In the genomic region with DNA sequence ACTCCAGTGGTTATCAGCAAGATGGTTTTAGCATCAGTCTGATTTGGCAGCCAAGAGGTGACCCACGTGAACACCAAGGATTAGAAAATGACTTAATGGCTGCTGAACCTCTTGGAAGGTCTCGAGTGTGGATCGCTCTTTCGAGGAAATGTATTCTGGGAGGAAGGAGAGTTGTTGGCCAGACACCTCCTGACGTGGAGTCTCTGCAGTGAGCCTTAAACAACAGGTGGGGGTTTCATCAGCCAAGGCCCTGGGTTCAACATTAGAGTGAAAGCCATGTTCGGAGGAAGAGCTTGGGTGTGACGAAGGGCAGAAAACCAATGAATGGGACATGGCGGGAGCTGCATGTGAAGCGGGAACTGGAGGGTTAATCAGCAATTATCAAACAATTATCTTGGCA, we compare ENCODE assay signal across 20 mouse cellular contexts. TPM values are rescaled to one million over a fixed set of nuclear protein-coding genes. Genes with fewer than 3 reads are reported as not detected.
DNase-seq lines count a peak whose midpoint lies in the region; ATAC-seq and TF ChIP-seq lines count a peak whose summit lies in the region.
"Had no signal": no experiment of that assay in that cellular context is flagged by ENCODE, and none has a peak within 500 bp of the region (broad histone marks: within the 10 kb centered on the region; RNA-seq: fewer than 3 reads in every experiment).

No protein-coding gene starts in this region.

- no peaks in the 10 kb centered on the region for H3K27me3 ChIP-seq in intestine, embryonic 14.5 days (replicated peaks; ENCODE audit: control insufficient read depth, insufficient read depth, low read length)
- H3K27me3 ChIP-seq in intestine, postnatal 0 days (replicated peaks; ENCODE audit: control insufficient read depth, insufficient read depth, low read length) = no peaks in the 10 kb centered on the region
- no peaks in the 10 kb centered on the region for H3K27me3 ChIP-seq in midbrain, embryonic 11.5 days (ENCODE audit: control insufficient read depth, insufficient read depth, low read length)
- no peaks in the 10 kb centered on the region for H3K27me3 ChIP-seq in midbrain, embryonic 15.5 days (replicated peaks)
- H3K27me3 ChIP-seq: Patski had no signal

- peak; percentile 58 for DNase-seq in heart, adult 11 months
- DNase-seq in heart, postnatal 36 days = no peak
- DNase-seq in intestine, embryonic 14.5 days (ENCODE audit: low spot score) = peak; percentile 21
- DNase-seq in midbrain, embryonic 11.5 days (ENCODE audit: low spot score, missing footprints) = peak; percentile 53
- DNase-seq: adrenal gland, adult 2 months; adrenal gland, adult 8-10 months; adrenal gland, postnatal 10 days; adrenal gland, postnatal 14 days; adrenal gland, postnatal 25 days; adrenal gland, postnatal 36 days; B cell, adult 2 months; cerebellum, adult 11 months; cerebellum, adult 11-12 months; cerebellum, adult 18-20 months had no signal

- WGBS in intestine, embryonic 14.5 days = 95% methylated on average over 9 of the region's 9 CpGs
- WGBS in intestine, postnatal 0 days = 98% methylated on average over 9 of the region's 9 CpGs
- WGBS in midbrain, embryonic 11.5 days = 91% methylated on average over 9 of the region's 9 CpGs
- WGBS in midbrain, embryonic 15.5 days = 95% methylated on average over 9 of the region's 9 CpGs

- no peak overlapping the region for H3K9ac ChIP-seq in intestine, embryonic 14.5 days (ENCODE audit: low read length)
- no peak overlapping the region for H3K9ac ChIP-seq in intestine, postnatal 0 days (ENCODE audit: low read depth, low read length)
- no peak overlapping the region for H3K9ac ChIP-seq in midbrain, embryonic 11.5 days (ENCODE audit: low read length)
- no peak overlapping the region for H3K9ac ChIP-seq in midbrain, embryonic 15.5 days

- H3K4me2 ChIP-seq in intestine, embryonic 14.5 days (ENCODE audit: low read length) = no peak overlapping the region
- no peak overlapping the region for H3K4me2 ChIP-seq in intestine, postnatal 0 days (replicated peaks; ENCODE audit: low read depth)
- H3K4me2 ChIP-seq in midbrain, embryonic 11.5 days = no peak overlapping the region
- H3K4me2 ChIP-seq in midbrain, embryonic 15.5 days = no peak overlapping the region

- TF ChIP-seq CTCF in intestine, postnatal 0 days (IDR thresholded peaks at IDR 0.05; ENCODE audit: low read depth) = no peak

- H3K36me3 ChIP-seq in intestine, embryonic 14.5 days (ENCODE audit: control insufficient read depth, insufficient read depth, low read length) = peaks cover 44% of the 10 kb centered on the region
- peaks cover 8% of the 10 kb centered on the region; the same call in 1 of the 2 replicates for H3K36me3 ChIP-seq in intestine, postnatal 0 days (ENCODE audit: control insufficient read depth, insufficient read depth)
- peaks cover 19% of the 10 kb centered on the region for H3K36me3 ChIP-seq in midbrain, embryonic 11.5 days (ENCODE audit: control insufficient read depth, insufficient read depth, low read length)
- no peaks in the 10 kb centered on the region for H3K36me3 ChIP-seq in midbrain, embryonic 15.5 days (replicated peaks)

- no peak overlapping the region for H3K4me3 ChIP-seq in intestine, embryonic 14.5 days (ENCODE audit: low read depth, low read length)
- H3K4me3 ChIP-seq in intestine, postnatal 0 days (ENCODE audit: low read depth, low read length) = no peak overlapping the region
- no peak overlapping the region for H3K4me3 ChIP-seq in midbrain, embryonic 11.5 days (ENCODE audit: low read depth, low read length)
- no peak overlapping the region for H3K4me3 ChIP-seq in midbrain, embryonic 15.5 days

- H3K4me1 ChIP-seq in intestine, embryonic 14.5 days (replicated peaks; ENCODE audit: control insufficient read depth, insufficient read depth, low read length) = peaks cover 8% of the 10 kb centered on the region; the same call in 1 of the 2 replicates
- H3K4me1 ChIP-seq in intestine, postnatal 0 days (replicated peaks; ENCODE audit: control insufficient read depth, insufficient read depth, low read length) = no peaks in the 10 kb centered on the region
- H3K4me1 ChIP-seq in midbrain, embryonic 11.5 days (ENCODE audit: control insufficient read depth, insufficient read depth, low read length) = peaks cover 10% of the 10 kb centered on the region
- peaks cover 18% of the 10 kb centered on the region for H3K4me1 ChIP-seq in midbrain, embryonic 15.5 days

- H3K27ac ChIP-seq in intestine, embryonic 14.5 days (ENCODE audit: low read depth) = no peak overlapping the region
- no peak overlapping the region for H3K27ac ChIP-seq in intestine, postnatal 0 days (ENCODE audit: low read depth, low read length)
- no peak overlapping the region for H3K27ac ChIP-seq in midbrain, embryonic 11.5 days (ENCODE audit: low read depth, low read length)
- no peak overlapping the region for H3K27ac ChIP-seq in midbrain, embryonic 15.5 days

- no peaks in the 10 kb centered on the region for H3K9me3 ChIP-seq in intestine, embryonic 14.5 days (ENCODE audit: control insufficient read depth, low read length)
- no peaks in the 10 kb centered on the region for H3K9me3 ChIP-seq in intestine, postnatal 0 days (ENCODE audit: control insufficient read depth)
- H3K9me3 ChIP-seq in midbrain, embryonic 11.5 days (ENCODE audit: control insufficient read depth, low read length) = no peaks in the 10 kb centered on the region
- H3K9me3 ChIP-seq in midbrain, embryonic 15.5 days = no peaks in the 10 kb centered on the region
- H3K9me3 ChIP-seq: G1E had no signal

- intact Hi-C loops in heart, postnatal 36 days (cut with DNase I) = loop anchor here (10.0 kb wide), 1 partner anchor 726 kb away; a partner anchor contains a TSS

- no peak for ATAC-seq in intestine, embryonic 14.5 days (replicated peaks; ENCODE audit: low FRiP score, low TSS enrichment, low read depth)
- no peak for ATAC-seq in intestine, postnatal 0 days
- ATAC-seq in midbrain, embryonic 11.5 days (ENCODE audit: low FRiP score) = no peak
- ATAC-seq in midbrain, embryonic 15.5 days (replicated peaks) = no peak
- ATAC-seq: activated CD4-positive, CD25-positive, alpha-beta regulatory T cell, adult 4 months; CD4-positive, CD25-positive, alpha-beta regulatory T cell, adult 4 months; Patski had no signal

RNA-seq across cellular contexts. Expression of a gene that starts 3.8 kb away (rescaled TPM):
- 1 to 10 TPM; 1.8 to 2.0 TPM for total RNA-seq in heart, postnatal 36 days (2021)
- polyA plus RNA-seq in intestine, embryonic 14.5 days (2014; fragmentation: Nextera tagmentation; extraction: Ambion mirVana) = 22.2 and 23.0 TPM in 2 replicates
- polyA plus RNA-seq in intestine, postnatal 0 days (2015; fragmentation: Nextera tagmentation; extraction: Ambion mirVana) = 4.2 and 6.7 TPM in 2 replicates
- 31.3 and 35.9 TPM in 2 replicates for polyA plus RNA-seq in midbrain, embryonic 11.5 days (2014; fragmentation: Nextera tagmentation; extraction: Ambion mirVana)
- 6.1 and 7.1 TPM in 2 replicates for polyA plus RNA-seq in midbrain, embryonic 15.5 days (2015; fragmentation: Nextera tagmentation; extraction: Ambion mirVana)

Comparison
In these comparisons a context has a peak if more than half of its experiments do, and no peak if none do; other contexts are left out.
1. DNase-seq: peak in heart, adult 11 months (single experiment), intestine, embryonic 14.5 days (single experiment) and midbrain, embryonic 11.5 days (single experiment); none in heart, postnatal 36 days (0 of 2).